Mouse (Mus musculus) v-Abl transformed pro-B cells (cell line): Measurements from ENCODE around the gene Adamts12.

Source experiments
- in situ Hi-C, 2 experiments: fragments of 400-800 bp; cut with MboI; formaldehyde crosslinking; loops; one replicate each; pipeline ENCODE4 v1.15.1; 2025; ENCODE audit not compliant: unreplicated experiment in 2 of 2

Adamts12 gene

GRCm38 (mm10) chr15:11064558-11065411, at the start of gene Adamts12:
Gene Adamts12 (plus strand): TSS chr15:11064790.
- in situ Hi-C loops = no loop called here

DNA sequence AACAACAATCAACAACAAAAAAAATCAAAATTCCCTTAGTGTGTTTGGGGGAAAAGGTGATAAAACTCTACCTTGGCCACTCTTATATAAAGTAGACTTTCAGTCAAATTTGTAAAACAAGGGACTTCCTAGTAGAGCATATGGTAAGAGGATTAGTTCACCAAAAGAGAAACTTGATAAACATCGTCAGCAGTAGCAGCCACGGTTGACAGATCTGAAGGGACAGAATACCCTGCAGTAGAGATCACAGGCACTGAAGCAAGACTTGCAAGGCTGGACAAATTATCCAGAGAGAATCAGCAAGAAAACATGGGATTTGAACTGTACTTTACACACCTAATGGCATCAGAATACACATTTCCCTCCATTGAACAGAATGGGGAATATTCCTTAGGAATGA, 49.7 kb upstream of the Adamts12 start:
- in situ Hi-C loops = no loop called here

- in situ Hi-C loops = loop anchor here (25.0 kb wide), 3 partner anchors 560 to 1235 kb away; no protein-coding TSS in a partner anchor
These were observed 37.6 kb upstream of the Adamts12 start for GRCm38 (mm10) chr15:11026801-11027561.

GRCm38 (mm10) chr15:11030188-11030587, 34.4 kb upstream of the Adamts12 start:
- in situ Hi-C loops = loop anchor here (25.0 kb wide), 3 partner anchors 557 to 1232 kb away; no protein-coding TSS in a partner anchor

GRCm38 (mm10) chr15:11035947-11036474, 28.6 kb upstream of the Adamts12 start:
- in situ Hi-C loops = loop anchor here (5.0 to 25.0 kb wide), 7 partner anchors 281 to 1226 kb away; no protein-coding TSS in a partner anchor

DNA sequence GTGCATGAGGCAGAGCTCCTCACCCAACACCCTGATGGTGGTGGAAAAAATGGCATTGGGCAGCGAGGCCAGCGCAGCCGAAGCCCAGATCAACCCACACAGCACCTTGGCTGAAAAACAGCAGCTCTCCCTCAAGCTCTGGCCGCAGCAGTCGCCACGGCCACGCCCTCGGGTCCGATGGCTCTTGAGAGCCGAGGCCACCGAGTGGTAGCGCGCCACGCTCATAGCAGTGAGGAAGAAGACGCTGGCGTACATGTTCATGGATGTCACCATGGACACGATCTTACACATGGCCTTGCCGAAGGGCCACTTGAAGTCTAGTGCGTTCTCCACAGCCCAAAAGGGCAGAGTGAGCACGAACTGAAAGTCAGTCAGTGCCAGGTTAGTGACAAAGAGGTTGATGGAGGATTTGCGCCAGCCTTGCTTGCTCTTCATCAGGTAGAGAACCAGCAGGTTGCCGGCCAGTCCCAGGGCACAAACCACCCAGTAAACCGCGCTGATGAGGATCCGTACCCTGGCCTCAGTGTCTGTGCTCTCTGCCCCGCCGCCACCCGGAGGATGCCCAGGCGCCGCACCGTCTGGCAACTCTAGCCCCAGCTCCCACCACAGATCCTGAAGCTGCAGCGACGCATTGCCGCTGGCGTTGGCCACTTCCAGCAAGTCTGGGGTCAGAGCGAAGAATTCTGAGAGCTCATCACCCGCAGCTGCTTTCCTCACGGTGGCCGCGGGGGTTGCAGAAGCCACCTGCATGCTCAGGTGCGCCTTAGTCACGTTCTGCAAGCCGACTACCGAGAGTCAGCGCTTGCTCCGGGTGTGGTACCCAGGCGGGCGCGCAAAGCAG, 27.8 kb upstream of the Adamts12 start:
- in situ Hi-C loops = loop anchor here (5.0 to 25.0 kb wide), 7 partner anchors 281 to 1226 kb away; no protein-coding TSS in a partner anchor

- in situ Hi-C loops = loop anchor here (5.0 to 25.0 kb wide), 7 partner anchors 280 to 1225 kb away; no protein-coding TSS in a partner anchor
These were observed 27.3 kb upstream of the Adamts12 start for GRCm38 (mm10) chr15:11037376-11037695.

- in situ Hi-C loops = loop anchor here (5.0 to 25.0 kb wide), 7 partner anchors 280 to 1225 kb away; no protein-coding TSS in a partner anchor
These were observed 26.9 kb upstream of the Adamts12 start, which contains the start of gene Rxfp3 for GRCm38 (mm10) chr15:11037711-11038110. Gene Rxfp3 (minus strand): TSS chr15:11037991.

DNA sequence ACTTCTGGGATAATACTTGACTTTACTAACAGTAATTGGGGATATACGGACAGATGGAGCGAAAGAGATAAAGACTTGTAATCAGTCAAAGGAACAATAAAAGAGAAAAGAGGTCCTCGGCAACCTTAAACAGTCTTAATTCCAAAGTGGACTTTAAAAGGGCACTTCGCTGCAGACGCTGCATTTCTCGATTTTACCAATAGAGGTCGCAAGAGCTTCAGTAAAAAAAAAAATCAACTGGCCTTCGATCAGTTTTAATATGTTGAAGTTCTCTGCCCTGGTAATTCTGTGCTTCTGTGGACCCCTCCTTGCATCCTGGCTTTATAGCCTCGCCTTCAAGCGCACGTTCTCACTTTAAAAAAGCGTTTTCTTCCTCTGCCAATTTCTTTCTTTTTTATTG, 26.1 kb upstream of the Adamts12 start:
- in situ Hi-C loops = loop anchor here (5.0 to 25.0 kb wide), 7 partner anchors 279 to 1224 kb away; no protein-coding TSS in a partner anchor

DNA sequence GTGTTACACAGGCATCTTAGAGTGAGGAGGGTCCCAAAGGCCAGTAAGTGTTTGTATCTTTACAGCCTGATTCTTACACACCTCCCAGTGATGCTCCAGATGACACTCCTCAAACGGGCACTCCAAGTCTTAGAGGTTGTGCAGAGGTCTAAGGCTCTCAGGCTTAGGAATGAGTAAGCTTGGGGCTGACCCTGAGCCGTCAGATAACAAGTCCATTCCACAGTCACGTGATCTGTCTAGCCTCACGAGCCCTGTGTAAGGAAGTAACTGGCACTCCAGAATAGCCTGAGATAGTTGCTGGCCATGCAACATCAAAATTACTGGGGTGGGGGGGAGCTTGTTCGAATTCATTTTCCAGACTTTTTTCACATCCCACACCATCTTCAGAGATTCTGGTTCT, 24.5 kb upstream of the Adamts12 start:
- in situ Hi-C loops = loop anchor here (25.0 kb wide), 3 partner anchors 547 to 1222 kb away; no protein-coding TSS in a partner anchor

GRCm38 (mm10) chr15:11041229-11041628, 23.4 kb upstream of the Adamts12 start:
- in situ Hi-C loops = loop anchor here (25.0 kb wide), 3 partner anchors 546 to 1221 kb away; no protein-coding TSS in a partner anchor

DNA sequence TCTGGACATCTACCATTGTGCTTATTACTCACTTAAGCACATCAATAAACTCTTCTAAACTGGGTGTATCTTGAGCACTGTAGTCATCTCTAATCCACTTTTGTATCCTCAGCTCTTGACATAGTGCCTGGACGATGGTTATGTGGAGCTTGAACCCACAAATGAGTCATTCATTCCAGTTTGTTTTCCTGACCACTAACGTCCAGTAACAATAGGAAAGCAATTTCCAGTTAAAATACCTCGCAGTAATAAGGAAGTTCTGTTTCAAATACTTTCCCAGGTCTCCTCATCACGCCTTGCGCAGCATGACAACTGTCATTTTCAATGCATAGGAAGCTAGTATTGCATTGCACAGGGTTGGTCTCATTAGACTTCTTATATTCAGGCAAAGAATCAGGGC, 21.8 kb upstream of the Adamts12 start:
- in situ Hi-C loops = loop anchor here (25.0 kb wide), 3 partner anchors 544 to 1219 kb away; no protein-coding TSS in a partner anchor

GRCm38 (mm10) chr15:11053678-11054439, 10.7 kb upstream of the Adamts12 start:
- in situ Hi-C loops = no loop called here

- in situ Hi-C loops = no loop called here
These were observed 10.0 kb upstream of the Adamts12 start for GRCm38 (mm10) chr15:11054440-11055080.

GRCm38 (mm10) chr15:11062903-11063302, 1.7 kb upstream of the Adamts12 start:
- in situ Hi-C loops = no loop called here

DNA sequence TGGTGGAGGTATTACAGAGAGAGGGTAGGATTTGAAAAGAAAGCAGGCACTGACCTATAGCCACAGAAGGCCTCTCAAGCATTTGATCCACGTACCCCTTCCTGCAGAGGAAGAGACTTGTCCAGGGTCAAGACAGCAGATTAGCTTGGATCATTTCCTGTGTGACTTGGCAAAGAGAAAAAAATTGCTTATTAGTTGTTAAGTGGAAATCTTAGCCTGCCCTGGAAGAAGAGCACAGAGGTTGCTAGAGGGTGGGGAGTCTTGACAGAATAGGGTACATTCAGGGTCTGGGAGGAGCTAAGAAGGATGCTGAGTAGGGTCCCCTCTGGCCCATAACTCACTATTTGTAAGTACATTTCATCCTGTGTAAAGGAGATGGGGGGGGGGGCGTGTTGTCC, 431 bp upstream of the Adamts12 start:
- in situ Hi-C loops = no loop called here

DNA sequence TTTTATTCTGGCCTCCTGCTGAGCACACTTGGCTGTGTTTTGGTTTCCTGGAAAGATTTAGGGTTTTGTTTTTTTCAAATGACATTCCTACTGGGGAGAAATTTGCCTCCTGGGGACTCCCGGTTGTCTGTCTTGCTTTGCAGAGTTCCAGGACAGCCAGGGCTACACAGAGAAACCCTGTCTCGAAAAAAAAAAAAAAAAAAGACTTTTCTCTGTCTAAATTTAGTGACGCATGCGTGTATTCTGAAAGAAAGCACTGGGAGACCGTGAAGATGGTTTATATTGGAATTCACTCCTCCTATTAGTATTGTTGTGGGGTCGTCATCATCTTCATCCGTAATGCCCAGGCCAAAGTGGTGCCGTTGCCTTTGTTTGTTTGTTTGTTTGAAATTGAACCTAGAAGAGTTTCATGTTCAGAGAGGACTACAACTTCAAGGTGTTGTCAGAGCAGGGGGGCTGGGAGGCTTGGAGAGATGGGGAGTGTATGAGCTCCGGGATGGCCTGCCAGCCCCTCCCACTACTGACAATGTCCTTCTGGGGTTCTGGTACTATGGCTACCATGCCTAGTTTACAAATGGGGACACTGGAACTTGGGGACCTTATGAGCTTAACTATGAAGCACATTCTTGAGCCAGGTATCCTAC, 1.1 kb downstream of the Adamts12 start:
- in situ Hi-C loops = no loop called here

DNA sequence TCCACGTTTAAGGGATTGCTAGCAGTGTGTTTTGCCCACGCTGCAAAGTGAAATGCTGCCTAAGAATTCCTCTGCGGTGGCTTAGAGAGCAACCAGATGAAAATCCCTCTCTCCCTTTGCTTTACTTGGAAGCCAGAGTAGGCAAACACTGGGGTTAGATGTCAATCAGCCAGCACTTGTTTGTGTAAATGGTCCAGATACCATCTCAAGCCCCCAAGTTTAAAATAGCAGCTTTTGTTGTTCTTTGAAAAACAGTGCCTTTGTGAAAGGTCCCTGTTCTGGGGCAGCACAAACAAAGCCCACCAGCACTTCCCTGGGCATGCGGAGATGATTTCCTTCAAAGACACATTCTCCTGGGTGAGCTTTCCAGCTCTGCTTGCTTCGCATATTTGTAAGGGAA, 1.7 kb downstream of the Adamts12 start:
- in situ Hi-C loops = no loop called here
